Mouse (Mus musculus): ENCODE data around the gene Mthfd1.

- TF ChIP-seq CTCF (IDR thresholded peaks at IDR 0.05; ENCODE audit: low read depth, low read length) (no peak), POLR2A (IDR thresholded peaks at IDR 0.05; ENCODE audit: insufficient read depth, low read length) (no peak), EP300 (IDR thresholded peaks at IDR 0.05; ENCODE audit: insufficient read depth, low read depth, low read length) (no peak)
Observed at GRCm38 (mm10) chr12:76366276-76366675, 111.2 kb downstream of the Mthfd1 start.

All from ES-Bruce4 (cell line).